Mouse (Mus musculus): ENCODE results near the gene Vsig8.

Vsig8 gene

DNA sequence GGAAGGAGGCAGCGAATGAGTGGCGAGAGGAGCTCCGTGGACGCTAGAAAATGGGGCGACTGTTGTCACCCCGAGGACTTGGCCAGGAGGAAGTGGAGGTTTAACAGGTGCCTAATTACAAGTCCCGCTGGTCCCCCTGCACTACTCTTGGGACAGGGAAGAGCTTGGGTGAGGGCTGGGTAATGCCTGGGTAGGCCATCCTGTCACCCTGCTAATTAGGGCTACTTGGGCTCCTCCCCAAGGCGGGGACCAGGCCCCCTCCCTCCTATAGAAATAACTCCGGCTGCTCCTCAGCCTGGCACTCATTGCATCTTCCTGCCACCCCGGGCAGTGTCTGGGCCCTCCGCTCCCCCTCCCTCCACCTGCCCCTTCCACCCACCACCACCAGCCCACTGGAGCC, at the start of gene Vsig8:
Gene Vsig8, plus strand, starts transcription at position 301 of the 400 bp plus-strand sequence.
- no peak for DNase-seq

DNA sequence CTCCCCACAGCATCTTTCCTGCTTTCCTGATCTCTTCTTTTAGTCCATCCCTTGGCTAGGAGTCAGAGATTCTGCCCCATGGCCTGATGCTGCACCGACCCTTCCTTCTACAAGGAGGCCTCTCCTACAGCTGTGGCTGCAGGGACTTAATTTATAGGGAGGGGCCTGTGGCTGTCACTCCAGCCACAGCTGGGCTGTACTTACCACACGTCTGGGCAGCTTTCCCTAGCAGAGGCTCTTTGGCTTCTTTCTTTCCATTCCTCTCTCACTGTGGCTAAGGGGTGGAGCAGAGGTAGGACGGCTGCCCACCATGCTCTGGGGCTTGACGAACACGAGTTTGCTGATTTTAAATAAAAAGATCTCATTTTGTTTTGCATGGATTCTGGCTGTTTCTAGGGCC, 48.7 kb upstream of the Vsig8 start:
- no peak for DNase-seq

GRCm38 (mm10) chr1:172507701-172508100, 48.0 kb upstream of the Vsig8 start:
- no peak for DNase-seq

GRCm38 (mm10) chr1:172508172-172508571, 47.6 kb upstream of the Vsig8 start:
- DNase-seq: no peak

GRCm38 (mm10) chr1:172509235-172509634, 46.5 kb upstream of the Vsig8 start:
- DNase-seq: no peak

DNA sequence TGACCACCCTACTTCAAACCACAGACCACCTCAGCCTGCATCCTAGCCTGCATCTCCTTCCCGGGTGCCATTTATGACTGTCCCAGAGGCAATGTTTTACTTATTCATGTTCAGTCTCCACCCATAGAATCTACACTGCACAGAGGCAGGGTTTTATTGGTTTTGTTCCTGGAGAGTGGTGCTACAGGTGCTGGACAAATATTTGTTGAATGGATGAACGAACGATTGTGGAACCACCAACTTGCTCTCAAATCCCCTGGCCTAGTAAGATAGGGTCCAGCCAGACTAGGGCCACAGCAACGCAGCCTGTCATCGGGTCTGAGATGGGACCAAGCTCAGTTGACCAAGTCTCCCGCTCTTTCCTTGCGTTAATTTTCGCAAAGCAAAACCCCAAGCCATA, 45.8 kb upstream of the Vsig8 start:
- no peak for DNase-seq

DNA sequence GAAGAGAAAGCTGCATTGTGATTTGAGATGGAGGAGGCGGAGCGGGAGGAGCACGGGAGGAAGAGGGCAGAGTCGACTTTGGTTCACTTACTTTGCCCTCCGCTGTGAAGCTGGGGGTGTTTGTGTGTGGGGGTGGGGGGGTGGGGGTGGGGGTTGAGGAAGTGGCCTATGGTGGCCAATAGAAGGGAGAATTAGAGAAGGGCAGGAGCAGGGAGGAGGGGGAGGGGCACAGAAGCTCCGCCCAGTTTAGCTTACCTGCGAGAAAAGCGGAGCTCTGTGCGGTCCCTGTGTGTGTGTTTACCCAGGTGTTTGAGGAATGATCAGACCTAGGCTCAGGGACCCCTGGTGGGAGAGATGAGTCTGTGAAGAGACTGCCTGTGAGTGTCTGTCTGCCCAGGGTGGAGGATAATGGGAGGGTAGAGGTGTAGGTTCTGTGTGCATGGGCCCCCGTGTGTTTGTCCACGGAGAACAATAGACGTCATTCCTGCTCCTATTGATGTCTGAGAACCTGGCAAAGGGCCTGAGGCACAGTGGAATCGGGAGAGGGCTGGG, 45.2 kb upstream of the Vsig8 start:
- DNase-seq: no peak

- DNase-seq: no peak
Observed at GRCm38 (mm10) chr1:172512962-172513361, 42.8 kb upstream of the Vsig8 start.

DNA sequence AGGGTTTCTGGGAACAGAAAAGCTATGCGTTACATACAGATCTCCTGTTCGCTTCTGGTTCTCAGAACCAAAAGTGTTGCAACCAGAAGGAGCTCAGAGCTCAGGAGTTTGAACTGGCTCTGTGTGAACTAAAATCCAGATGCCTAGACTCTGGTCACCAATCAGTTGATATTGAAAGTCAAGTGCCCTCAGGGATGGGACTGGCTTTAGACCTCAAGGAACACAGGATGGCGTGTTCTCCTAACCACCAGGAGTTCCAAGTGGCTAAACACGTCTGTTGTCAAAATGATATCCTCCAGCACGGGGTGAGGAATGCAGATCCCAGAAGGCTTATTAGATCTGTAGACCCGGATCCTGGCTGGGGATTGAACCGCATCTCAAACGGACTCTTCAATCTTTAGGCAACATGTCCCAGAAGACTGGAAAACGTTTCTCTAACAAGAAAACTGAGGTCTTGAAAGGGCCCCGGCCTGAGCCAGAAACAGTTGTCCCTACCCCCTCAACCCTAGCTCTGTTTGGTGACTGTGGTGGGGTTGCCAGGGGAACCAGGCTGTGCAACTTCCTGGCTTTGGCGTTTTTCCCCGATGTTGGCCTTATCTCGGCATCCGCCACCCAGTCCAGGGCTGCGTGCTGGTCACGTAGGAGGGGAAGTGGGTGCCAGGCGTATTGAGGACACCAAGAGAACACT, 42.1 kb upstream of the Vsig8 start:
- DNase-seq: no peak

DNA sequence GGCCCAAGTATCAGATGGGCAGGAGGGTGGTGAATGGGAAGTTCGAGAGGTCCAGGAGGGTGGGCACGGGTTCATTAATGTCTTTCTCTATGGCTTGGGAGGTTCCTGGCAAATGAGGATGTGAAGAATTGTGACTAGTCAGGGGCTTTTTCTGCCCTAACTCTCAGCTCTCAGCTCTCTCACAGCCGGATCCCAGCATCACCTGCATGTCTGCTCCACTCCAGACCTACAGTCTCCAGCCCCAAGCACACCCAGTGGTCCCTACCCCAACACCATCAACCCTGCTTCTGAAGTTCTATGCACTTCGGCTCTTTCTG, 41.6 kb upstream of the Vsig8 start:
- no peak for DNase-seq

- no peak for DNase-seq
Observed at GRCm38 (mm10) chr1:172514551-172515268, 41.0 kb upstream of the Vsig8 start.

GRCm38 (mm10) chr1:172515396-172515795, 40.3 kb upstream of the Vsig8 start:
- DNase-seq: no peak

DNA sequence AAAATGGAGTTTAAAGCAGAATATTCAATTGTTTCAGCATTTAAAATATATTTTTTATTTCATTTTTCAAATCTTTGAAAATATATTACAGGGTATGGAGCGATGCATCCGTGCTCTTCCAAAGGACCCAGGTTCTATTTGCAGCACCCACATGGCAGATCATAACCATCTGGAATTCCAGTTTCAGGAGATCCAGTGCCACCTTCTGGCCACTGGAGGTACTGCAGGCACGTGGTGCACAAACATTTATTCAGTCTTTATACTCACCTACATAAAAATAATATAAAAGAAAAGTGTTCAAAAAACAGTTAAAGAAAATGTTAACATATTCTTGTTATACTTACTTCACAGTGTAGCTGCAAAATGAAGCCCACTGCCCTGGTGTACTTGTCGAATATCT, 37.7 kb upstream of the Vsig8 start:
- no peak for DNase-seq

- DNase-seq: no peak
Observed at GRCm38 (mm10) chr1:172519644-172520043, 36.1 kb upstream of the Vsig8 start.

GRCm38 (mm10) chr1:172520576-172521440, 34.9 kb upstream of the Vsig8 start, which contains the start of gene Cfap45:
TSS of gene Cfap45 (plus strand) at chr1:172520801.
- peak in 1 of 2 experiments; percentile 23 for DNase-seq

- DNase-seq: no peak
Observed at GRCm38 (mm10) chr1:172522524-172522923, 33.2 kb upstream of the Vsig8 start.

DNA sequence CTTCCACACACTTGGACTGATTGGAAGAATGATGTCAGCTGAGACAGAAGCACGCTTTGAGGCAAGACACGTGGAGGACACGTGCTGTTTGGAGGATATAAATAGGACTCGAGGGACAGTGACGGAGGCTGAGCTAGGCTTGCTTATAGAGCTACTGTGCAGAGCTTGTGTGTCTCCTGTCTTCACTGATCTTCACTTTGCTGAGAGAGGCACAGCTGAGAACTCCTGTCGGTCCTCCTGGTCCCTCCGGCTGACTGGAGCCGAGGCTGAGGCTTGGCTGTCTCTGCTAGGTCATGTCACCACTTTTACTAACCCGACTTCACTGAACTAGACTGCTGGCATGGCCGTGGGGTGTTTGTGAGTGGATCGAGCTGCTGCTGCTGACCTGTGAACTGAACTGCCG, 32.0 kb upstream of the Vsig8 start:
- no peak for DNase-seq

GRCm38 (mm10) chr1:172525027-172525764, 30.5 kb upstream of the Vsig8 start:
- no peak for DNase-seq

- DNase-seq: no peak
Observed at GRCm38 (mm10) chr1:172525971-172526370, 29.8 kb upstream of the Vsig8 start.

GRCm38 (mm10) chr1:172526380-172527081, 29.2 kb upstream of the Vsig8 start:
- DNase-seq: no peak

GRCm38 (mm10) chr1:172527431-172527830, 28.3 kb upstream of the Vsig8 start:
- DNase-seq: no peak

- DNase-seq: peak; percentile 86 to 89
Observed at GRCm38 (mm10) chr1:172528701-172529100, 27.0 kb upstream of the Vsig8 start.
